8 mouse cellular contexts compared by ENCODE assay signal in genomic region chr1:191327258-191327657, GRCm38 (mm10). TPM values are rescaled to one million over a fixed set of nuclear protein-coding genes. Genes with fewer than 3 reads are reported as not detected.
DNase-seq lines count a peak whose midpoint lies in the region; ATAC-seq and TF ChIP-seq lines count a peak whose summit lies in the region.

No protein-coding gene starts in this region.

- H3K4me1 ChIP-seq in forebrain, embryonic 12.5 days: peaks cover 29% of the 10 kb centered on the region
- H3K4me1 ChIP-seq in neural tube, embryonic 13.5 days (replicated peaks): peaks cover 32% of the 10 kb centered on the region

- no peak for ATAC-seq in forebrain, embryonic 12.5 days (ENCODE audit: low FRiP score)
- ATAC-seq in neural tube, embryonic 13.5 days (ENCODE audit: low read depth): no peak

- no peak overlapping the region for H3K27ac ChIP-seq in layer of hippocampus, adult 2 months
- H3K27ac ChIP-seq in forebrain, embryonic 12.5 days: no peak overlapping the region
- no peak overlapping the region for H3K27ac ChIP-seq in neural tube, embryonic 13.5 days (replicated peaks)

- TF ChIP-seq CTCF in layer of hippocampus, adult 2 months (conservative IDR thresholded peaks at IDR 0.05): no peak

- H3K27me3 ChIP-seq in forebrain, embryonic 12.5 days: no peaks in the 10 kb centered on the region
- H3K27me3 ChIP-seq in neural tube, embryonic 13.5 days: no peaks in the 10 kb centered on the region

- H3K4me2 ChIP-seq in forebrain, embryonic 12.5 days: peak overlapping the region; percentile 91
- H3K4me2 ChIP-seq in neural tube, embryonic 13.5 days: peak overlapping the region; percentile 69

- WGBS in forebrain, embryonic 12.5 days: 85% methylated on average over 8 of the region's 8 CpGs
- WGBS in neural tube, embryonic 13.5 days: 80% methylated on average over 8 of the region's 8 CpGs

- H3K4me3 ChIP-seq in layer of hippocampus, adult 2 months: peak overlapping the region; percentile 99; the same call in 1 of the 2 replicates
- peak overlapping the region; percentile 67; the same call in 1 of the 2 replicates for H3K4me3 ChIP-seq in forebrain, embryonic 12.5 days (replicated peaks)
- peak overlapping the region; percentile 77 for H3K4me3 ChIP-seq in neural tube, embryonic 13.5 days

- no peaks in the 10 kb centered on the region for H3K9me3 ChIP-seq in forebrain, embryonic 12.5 days
- H3K9me3 ChIP-seq in neural tube, embryonic 13.5 days: no peaks in the 10 kb centered on the region

- H3K9ac ChIP-seq in forebrain, embryonic 12.5 days: peak overlapping the region; percentile 82; the same call in 1 of the 2 replicates
- peak overlapping the region; percentile 86 for H3K9ac ChIP-seq in neural tube, embryonic 13.5 days

- H3K36me3 ChIP-seq in forebrain, embryonic 12.5 days (replicated peaks): peaks cover 19% of the 10 kb centered on the region
- H3K36me3 ChIP-seq in neural tube, embryonic 13.5 days: peaks cover 25% of the 10 kb centered on the region

- DNase-seq in layer of hippocampus, adult 2 months (ENCODE audit: low spot score in 2 of 2): no peak
- DNase-seq in layer of hippocampus, postnatal 25 days (ENCODE audit: extremely low spot score in 1 of 2, low spot score in 1 of 2): no peak
- peak; percentile 48 to 50 for DNase-seq in kidney, postnatal 36 days
- DNase-seq in embryo, embryonic 10.5 days (ENCODE audit: low spot score): no peak
- no peak for DNase-seq in embryo, embryonic 11 days
- DNase-seq in urinary bladder, postnatal 14 days (ENCODE audit: low spot score): no peak

RNA-seq across cellular contexts. Expression of gene Tmem206, which starts 1.5 kb away (rescaled TPM):
- total RNA-seq in layer of hippocampus, adult 2 months (2021): 1 to 10 TPM; 8.0 to 8.7 TPM
- 1 to 10 TPM; 8.7 to 9.6 TPM for total RNA-seq in layer of hippocampus, postnatal 25 days (2021)
- polyA plus RNA-seq in forebrain, embryonic 12.5 days (2016; fragmentation: Nextera tagmentation; extraction: Ambion mirVana): 36.8 and 39.3 TPM in 2 replicates
- 36.3 and 36.9 TPM in 2 replicates for polyA plus RNA-seq in neural tube, embryonic 13.5 days (2015; fragmentation: Nextera tagmentation; extraction: Ambion mirVana)

RNA-seq across cellular contexts. Expression of gene Nenf, which starts 9.3 kb away (rescaled TPM):
- 10 to 100 TPM; 61.5 to 70.8 TPM for total RNA-seq in layer of hippocampus, adult 2 months (2021)
- total RNA-seq in layer of hippocampus, postnatal 25 days (2021): 10 to 100 TPM; 64.0 to 69.1 TPM
- 50.9 and 61.3 TPM in 2 replicates for polyA plus RNA-seq in forebrain, embryonic 12.5 days (2016; fragmentation: Nextera tagmentation; extraction: Ambion mirVana)
- polyA plus RNA-seq in neural tube, embryonic 13.5 days (2015; fragmentation: Nextera tagmentation; extraction: Ambion mirVana): 105 and 121 TPM in 2 replicates

Comparison
In these comparisons a context has a peak if more than half of its experiments do, and no peak if none do; other contexts are left out.
1. DNase-seq: peak in kidney, postnatal 36 days (2 of 2); none in layer of hippocampus, adult 2 months (0 of 2), layer of hippocampus, postnatal 25 days (0 of 2), embryo, embryonic 10.5 days (single experiment), embryo, embryonic 11 days (single experiment) and urinary bladder, postnatal 14 days (single experiment).
2. Peak in every context shown above with its lines, with median percentiles within 50 percentile points of each other: H3K4me3 ChIP-seq.